Mouse (Mus musculus): Measurements from ENCODE around the gene Fos. TPM values are rescaled to one million over a fixed set of nuclear protein-coding genes. Genes with fewer than 3 reads are reported as not detected.

Gene Fos
- polyA plus RNA-seq (2015; fragmentation: Illumina TruSeq; extraction: RNeasy Lipid Tissue Mini Kit (QIAGEN cat#74804); ENCODE audit: insufficient read depth, low replicate concordance), result 7.8 TPM

GRCm38 (mm10) chr12:85473481-85474297 is at the start of gene Fos:
Gene Fos (plus strand): TSS chr12:85473890.

Other genes starting within 250 kb of the Fos start
- 14.4 TPM for gene Mlh3, start 203.3 kb upstream of the Fos start, polyA plus RNA-seq (2015; fragmentation: Illumina TruSeq; extraction: RNeasy Lipid Tissue Mini Kit (QIAGEN cat#74804); ENCODE audit: insufficient read depth, low replicate concordance)
- 24.8 TPM for gene Acyp1, start 185.5 kb upstream of the Fos start, polyA plus RNA-seq (2015; fragmentation: Illumina TruSeq; extraction: RNeasy Lipid Tissue Mini Kit (QIAGEN cat#74804); ENCODE audit: insufficient read depth, low replicate concordance)
- 0.76 TPM for gene Zc2hc1c, start 185.3 kb upstream of the Fos start, polyA plus RNA-seq (2015; fragmentation: Illumina TruSeq; extraction: RNeasy Lipid Tissue Mini Kit (QIAGEN cat#74804); ENCODE audit: insufficient read depth, low replicate concordance)
- 68.6 TPM for gene Nek9, start 134.5 kb upstream of the Fos start, polyA plus RNA-seq (2015; fragmentation: Illumina TruSeq; extraction: RNeasy Lipid Tissue Mini Kit (QIAGEN cat#74804); ENCODE audit: insufficient read depth, low replicate concordance)
- 257 TPM for gene Tmed10, start 99.0 kb upstream of the Fos start, polyA plus RNA-seq (2015; fragmentation: Illumina TruSeq; extraction: RNeasy Lipid Tissue Mini Kit (QIAGEN cat#74804); ENCODE audit: insufficient read depth, low replicate concordance)
- 5.3 TPM for gene Jdp2, start 125.1 kb downstream of the Fos start, polyA plus RNA-seq (2015; fragmentation: Illumina TruSeq; extraction: RNeasy Lipid Tissue Mini Kit (QIAGEN cat#74804); ENCODE audit: insufficient read depth, low replicate concordance)
- gene Batf, start 212.8 kb downstream of the Fos start, polyA plus RNA-seq (2015; fragmentation: Illumina TruSeq; extraction: RNeasy Lipid Tissue Mini Kit (QIAGEN cat#74804); ENCODE audit: insufficient read depth, low replicate concordance), result 16.2 TPM

Data from spleen, adult 10 weeks (tissue).